9 mouse cellular contexts compared by ENCODE assay signal in genomic region chr7:131555301-131556081, GRCm38 (mm10). TPM values are rescaled to one million over a fixed set of nuclear protein-coding genes. Genes with fewer than 3 reads are reported as not detected.
DNase-seq lines count a peak whose midpoint lies in the region; ATAC-seq and TF ChIP-seq lines count a peak whose summit lies in the region.
"Had no signal": no experiment of that assay in that cellular context is flagged by ENCODE, and none has a peak within 500 bp of the region (broad histone marks: within the 10 kb centered on the region; RNA-seq: fewer than 3 reads in every experiment).

No protein-coding gene starts in this region.

- under 1% methylated on average over 68 of the region's 68 CpGs for WGBS in forebrain, embryonic 14.5 days
- 1% methylated on average over 68 of the region's 68 CpGs for WGBS in limb, embryonic 11.5 days
- WGBS in neural tube, embryonic 13.5 days = under 1% methylated on average over 68 of the region's 68 CpGs

- peaks cover 86% of the 10 kb centered on the region for H3K27me3 ChIP-seq in forebrain, embryonic 14.5 days (replicated peaks; ENCODE audit: control insufficient read depth, insufficient read depth, low read length)
- H3K27me3 ChIP-seq in limb, embryonic 11.5 days (ENCODE audit: control insufficient read depth, insufficient read depth, low read length) = peaks cover 75% of the 10 kb centered on the region
- peaks cover 92% of the 10 kb centered on the region for H3K27me3 ChIP-seq in neural tube, embryonic 13.5 days

- H3K4me1 ChIP-seq in forebrain, embryonic 14.5 days (ENCODE audit: control insufficient read depth, insufficient read depth, low read length) = no peaks in the 10 kb centered on the region
- peaks cover 14% of the 10 kb centered on the region for H3K4me1 ChIP-seq in limb, embryonic 11.5 days (ENCODE audit: control insufficient read depth, insufficient read depth, low read length)
- peaks cover 29% of the 10 kb centered on the region for H3K4me1 ChIP-seq in neural tube, embryonic 13.5 days (replicated peaks)

- no peak overlapping the region for H3K27ac ChIP-seq in layer of hippocampus, adult 2 months
- no peak overlapping the region for H3K27ac ChIP-seq in forebrain, embryonic 14.5 days (ENCODE audit: low read depth, low read length)
- no peak overlapping the region for H3K27ac ChIP-seq in limb, embryonic 11.5 days (replicated peaks; ENCODE audit: low read depth, low read length)
- H3K27ac ChIP-seq in neural tube, embryonic 13.5 days (replicated peaks) = peak overlapping the region; percentile 42; the same call in 1 of the 2 replicates
- H3K27ac ChIP-seq: liver, embryonic 14.5 days had no signal

- no peaks in the 10 kb centered on the region for H3K36me3 ChIP-seq in forebrain, embryonic 14.5 days (ENCODE audit: control insufficient read depth, insufficient read depth, low read length)
- no peaks in the 10 kb centered on the region for H3K36me3 ChIP-seq in limb, embryonic 11.5 days (ENCODE audit: control insufficient read depth, insufficient read depth, low read length)
- H3K36me3 ChIP-seq in neural tube, embryonic 13.5 days = no peaks in the 10 kb centered on the region

- DNase-seq in layer of hippocampus, adult 2 months (ENCODE audit: low spot score in 2 of 2) = no peak
- no peak for DNase-seq in layer of hippocampus, adult 8-10 months (ENCODE audit: low spot score in 2 of 2)
- peak; percentile 74 for DNase-seq in ZHBTc4 (ENCODE audit: low read depth, low spot score)
- DNase-seq in forebrain, embryonic 14.5 days (ENCODE audit: low spot score) = no peak
- DNase-seq in limb, embryonic 11.5 days (ENCODE audit: low spot score) = peak; percentile 76

- no peak for ATAC-seq in forebrain, embryonic 14.5 days
- ATAC-seq in limb, embryonic 11.5 days (ENCODE audit: insufficient number of reproducible peaks, low FRiP score, low TSS enrichment, low read depth) = no peak
- ATAC-seq in neural tube, embryonic 13.5 days (ENCODE audit: low read depth) = no peak
- no peak for ATAC-seq in erythroid progenitor cell, adult 5-6 weeks (replicated peaks; ENCODE audit: low FRiP score, poor library complexity, severe bottlenecking)
- ATAC-seq in monocyte, adult 5-6 weeks (replicated peaks; ENCODE audit: insufficient number of reproducible peaks, low FRiP score, low TSS enrichment, poor library complexity, severe bottlenecking) = no peak

- no peaks in the 10 kb centered on the region for H3K9me3 ChIP-seq in forebrain, embryonic 14.5 days (replicated peaks; ENCODE audit: control insufficient read depth, low read length)
- no peaks in the 10 kb centered on the region for H3K9me3 ChIP-seq in limb, embryonic 11.5 days (ENCODE audit: control insufficient read depth, low read length)
- H3K9me3 ChIP-seq in neural tube, embryonic 13.5 days = no peaks in the 10 kb centered on the region

- no peak overlapping the region for H3K4me2 ChIP-seq in forebrain, embryonic 14.5 days (ENCODE audit: low read length)
- peak overlapping the region; percentile 26; the same call in 1 of the 2 replicates for H3K4me2 ChIP-seq in limb, embryonic 11.5 days (ENCODE audit: low read depth, severe bottlenecking)
- H3K4me2 ChIP-seq in neural tube, embryonic 13.5 days = peak overlapping the region; percentile 46

- peak overlapping the region; percentile 13; the same call in 1 of the 2 replicates for H3K4me3 ChIP-seq in layer of hippocampus, adult 2 months
- H3K4me3 ChIP-seq in forebrain, embryonic 14.5 days (ENCODE audit: low read depth, low read length) = 0 out of 2 replicates have a peak overlapping the region, but pooled peaks have one; percentile 8
- H3K4me3 ChIP-seq in limb, embryonic 11.5 days (ENCODE audit: low read depth, low read length) = no peak overlapping the region; the same call in 1 of the 2 replicates
- peak overlapping the region; percentile 29 for H3K4me3 ChIP-seq in neural tube, embryonic 13.5 days

- TF ChIP-seq CTCF in layer of hippocampus, adult 2 months (conservative IDR thresholded peaks at IDR 0.05) = peak; percentile 26

- no peak overlapping the region for H3K9ac ChIP-seq in forebrain, embryonic 14.5 days (ENCODE audit: low read length)
- no peak overlapping the region for H3K9ac ChIP-seq in limb, embryonic 11.5 days (ENCODE audit: low read length)
- no peak overlapping the region for H3K9ac ChIP-seq in neural tube, embryonic 13.5 days
- H3K9ac ChIP-seq: liver, embryonic 14.5 days had no signal

RNA-seq across cellular contexts. Expression of gene Bub3, which starts 4.5 kb away (rescaled TPM):
- total RNA-seq in layer of hippocampus, adult 2 months (2021) = 10 to 100 TPM; 59.4 to 66.3 TPM
- total RNA-seq in layer of hippocampus, adult 8-10 months (2022) = 10 to 100 TPM; 60.8 to 68.8 (median 62.0) TPM
- polyA plus RNA-seq in forebrain, embryonic 14.5 days (2014; fragmentation: Nextera tagmentation; extraction: Ambion mirVana) = 215 and 237 TPM in 2 replicates
- polyA plus RNA-seq in limb, embryonic 11.5 days (2014; fragmentation: Nextera tagmentation; extraction: Ambion mirVana) = 291 and 296 TPM in 2 replicates
- polyA plus RNA-seq in neural tube, embryonic 13.5 days (2015; fragmentation: Nextera tagmentation; extraction: Ambion mirVana) = 148 and 173 TPM in 2 replicates
- 177 and 201 TPM in 2 replicates for total RNA-seq in erythroid progenitor cell, adult 5-6 weeks (2015; ENCODE audit: low replicate concordance)
- 147 and 174 TPM in 2 replicates for total RNA-seq in erythroid progenitor cell, adult 5-6 weeks (2017; ENCODE audit: low replicate concordance)
- total RNA-seq in monocyte, adult 5-6 weeks (2017) = 54.8 to 73.5 TPM (median 65.2 TPM) in 3 replicates

RNA-seq across cellular contexts. Expression of gene Hmx2, which starts 6.9 kb away (rescaled TPM):
- not detected for total RNA-seq in layer of hippocampus, adult 2 months (2021)
- not detected for total RNA-seq in layer of hippocampus, adult 8-10 months (2022)
- polyA plus RNA-seq in forebrain, embryonic 14.5 days (2014; fragmentation: Nextera tagmentation; extraction: Ambion mirVana) = 0.64 and 1.1 TPM in 2 replicates
- not detected in 2 replicates for polyA plus RNA-seq in limb, embryonic 11.5 days (2014; fragmentation: Nextera tagmentation; extraction: Ambion mirVana)
- 1.2 and 1.5 TPM in 2 replicates for polyA plus RNA-seq in neural tube, embryonic 13.5 days (2015; fragmentation: Nextera tagmentation; extraction: Ambion mirVana)
- not detected in 2 replicates for total RNA-seq in erythroid progenitor cell, adult 5-6 weeks (2015; ENCODE audit: low replicate concordance)
- not detected in 2 replicates for total RNA-seq in erythroid progenitor cell, adult 5-6 weeks (2017; ENCODE audit: low replicate concordance)
- total RNA-seq in monocyte, adult 5-6 weeks (2017) = not detected in 3 replicates
- polyA plus RNA-seq: liver, embryonic 14.5 days had no signal

RNA-seq across cellular contexts. Expression of gene Hmx3, which starts 12.8 kb away (rescaled TPM):
- not detected for total RNA-seq in layer of hippocampus, adult 2 months (2021)
- total RNA-seq in layer of hippocampus, adult 8-10 months (2022) = not detected
- 0.49 and 0.51 TPM in 2 replicates for polyA plus RNA-seq in forebrain, embryonic 14.5 days (2014; fragmentation: Nextera tagmentation; extraction: Ambion mirVana)
- polyA plus RNA-seq in limb, embryonic 11.5 days (2014; fragmentation: Nextera tagmentation; extraction: Ambion mirVana) = not detected in 2 replicates
- 0.52 and 1.0 TPM in 2 replicates for polyA plus RNA-seq in neural tube, embryonic 13.5 days (2015; fragmentation: Nextera tagmentation; extraction: Ambion mirVana)
- total RNA-seq in erythroid progenitor cell, adult 5-6 weeks (2015; ENCODE audit: low replicate concordance) = not detected in 2 replicates
- total RNA-seq in erythroid progenitor cell, adult 5-6 weeks (2017; ENCODE audit: low replicate concordance) = not detected in 2 replicates
- not detected in 3 replicates for total RNA-seq in monocyte, adult 5-6 weeks (2017)
- polyA plus RNA-seq: liver, embryonic 14.5 days had no signal

Comparison
In these comparisons a context has a peak if more than half of its experiments do, and no peak if none do; other contexts are left out.
1. DNase-seq: peak in ZHBTc4 (single experiment) and limb, embryonic 11.5 days (single experiment); none in layer of hippocampus, adult 2 months (0 of 2), layer of hippocampus, adult 8-10 months (0 of 2) and forebrain, embryonic 14.5 days (single experiment).